Mouse (Mus musculus) E14TG2a.4 (cell line): ENCODE results near the gene Pop7.

Experiments
- CTCF ChIP-seq: conservative IDR thresholded peaks from 2 replicates; pipeline ENCODE4 v1.5.1; 2014; ENCODE audit warnings: low read length
- POU5F1 ChIP-seq: IDR thresholded peaks from 2 replicates; pipeline ENCODE4 v1.6.1; 2014; ENCODE audit warnings: low read length, borderline replicate concordance

DNA sequence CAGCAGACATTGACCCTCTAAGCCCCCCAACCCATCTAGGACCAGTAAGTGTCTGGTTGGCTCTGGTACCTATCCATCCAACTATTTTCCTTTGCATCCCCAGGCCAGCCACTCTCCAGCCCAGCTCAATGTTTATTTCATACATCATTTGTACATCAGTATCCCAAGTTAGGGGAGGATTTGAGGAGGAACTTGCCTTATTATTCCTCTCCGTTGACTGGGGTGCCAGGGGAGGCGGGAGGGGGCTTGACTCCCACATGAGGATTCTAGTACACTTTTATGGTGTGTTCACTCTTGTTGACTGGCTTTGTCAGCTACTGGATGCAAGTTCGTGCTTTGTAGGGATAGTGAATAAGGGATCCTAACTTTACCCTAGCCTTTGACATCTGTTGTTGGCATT lies 9.4 kb upstream of the Pop7 start:
- TF ChIP-seq CTCF (no peak), POU5F1 (no peak)
